Comparison of ENCODE assay signal across 9 mouse cellular contexts in the genomic region with DNA sequence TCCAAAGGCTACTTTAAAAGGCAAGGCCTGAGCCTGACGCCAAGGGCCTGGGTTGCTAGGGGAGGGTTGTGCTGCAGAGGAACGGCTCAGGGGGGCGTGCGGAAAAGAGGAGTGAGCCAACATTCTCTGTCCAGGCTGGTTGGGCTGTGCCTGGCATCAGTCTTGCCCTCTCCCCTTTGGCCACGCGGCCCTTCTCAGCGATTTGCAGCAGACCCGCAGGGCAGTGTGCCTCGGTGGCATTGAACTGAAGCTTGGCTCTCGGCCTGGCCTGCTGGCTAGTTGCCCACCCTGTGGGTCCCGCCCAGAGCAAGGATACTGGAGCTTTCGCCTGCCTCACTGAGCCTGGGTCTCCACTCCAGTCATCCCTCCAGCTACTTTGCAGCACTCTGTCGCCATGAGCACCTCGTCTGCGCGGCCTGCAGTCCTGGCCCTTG. TPM values are rescaled to one million over a fixed set of nuclear protein-coding genes. Genes with fewer than 3 reads are reported as not detected.
DNase-seq lines count a peak whose midpoint lies in the region; ATAC-seq and TF ChIP-seq lines count a peak whose summit lies in the region.
"Had no signal": no experiment of that assay in that cellular context is flagged by ENCODE, and none has a peak within 500 bp of the region (broad histone marks: within the 10 kb centered on the region; RNA-seq: fewer than 3 reads in every experiment).

Gene 1500015O10Rik, plus strand, starts transcription at position 112 of the 434 bp plus-strand sequence.

- 0 out of 2 replicates have a peak within 1 kb of the TSS, but pooled peaks have one; percentile 7 for H3K4me2 ChIP-seq in hindbrain, embryonic 14.5 days (replicated peaks)
- no peak within 1 kb of the TSS for H3K4me2 ChIP-seq in neural tube, embryonic 15.5 days
- H3K4me2 ChIP-seq in liver, embryonic 12.5 days: no peak within 1 kb of the TSS

- H3K9ac ChIP-seq in ES-E14 (ENCODE audit: insufficient read depth, low read depth, low read length, poor library complexity, severe bottlenecking): peak within 1 kb of the TSS; percentile 46; the same call in 1 of the 2 replicates
- no peak within 1 kb of the TSS for H3K9ac ChIP-seq in hindbrain, embryonic 14.5 days
- no peak within 1 kb of the TSS for H3K9ac ChIP-seq in neural tube, embryonic 15.5 days (replicated peaks)
- H3K9ac ChIP-seq in liver, embryonic 12.5 days: no peak within 1 kb of the TSS

- H3K27me3 ChIP-seq in hindbrain, embryonic 14.5 days (ENCODE audit: control insufficient read depth, insufficient read depth, low read length): no peaks in the 10 kb centered on the region
- H3K27me3 ChIP-seq in neural tube, embryonic 15.5 days (replicated peaks): no peaks in the 10 kb centered on the region
- no peaks in the 10 kb centered on the region for H3K27me3 ChIP-seq in liver, embryonic 12.5 days (replicated peaks)

- ATAC-seq in hindbrain, embryonic 14.5 days (ENCODE audit: low FRiP score): peak; percentile 94
- peak; percentile 91 for ATAC-seq in neural tube, embryonic 15.5 days (ENCODE audit: low FRiP score)
- no peak for ATAC-seq in liver, embryonic 12.5 days

- in situ Hi-C loops in ES-E14 (cut with MboI; ENCODE audit: low sequenced_read_pairs in 2 of 2, unreplicated experiment in 2 of 2): no loop called here

- WGBS in hindbrain, embryonic 14.5 days: 50% methylated on average over 16 of the region's 16 CpGs
- 47% methylated on average over 16 of the region's 16 CpGs for WGBS in neural tube, embryonic 15.5 days
- WGBS in liver, embryonic 12.5 days (ENCODE audit: insufficient replicate concordance): 55% methylated on average over 16 of the region's 16 CpGs

- no peak within 1 kb of the TSS for H3K27ac ChIP-seq in ES-E14 (ENCODE audit: insufficient read depth, low read depth, low read length, poor library complexity, severe bottlenecking)
- no peak within 1 kb of the TSS for H3K27ac ChIP-seq in hindbrain, embryonic 14.5 days
- peak within 1 kb of the TSS; percentile 24; the same call in 1 of the 2 replicates for H3K27ac ChIP-seq in neural tube, embryonic 15.5 days (replicated peaks)
- H3K27ac ChIP-seq in liver, embryonic 12.5 days: no peak within 1 kb of the TSS
- H3K27ac ChIP-seq: macrophage had no signal

- DNase-seq in ES-E14 (ENCODE audit: low read depth, low spot score): no peak
- peak; percentile 82 for DNase-seq in adrenal gland, postnatal 25 days
- peak; percentile 38 to 66 for DNase-seq in frontal cortex, adult 2 months (ENCODE audit: extremely low spot score in 1 of 2, low spot score in 1 of 2)
- DNase-seq in hindbrain, embryonic 14.5 days (ENCODE audit: low spot score): peak; percentile 83
- DNase-seq in left cerebral cortex, adult 18-20 months (ENCODE audit: low spot score in 2 of 2): peak; percentile 30 to 51
- DNase-seq in spleen, postnatal 14 days (ENCODE audit: low spot score in 2 of 2): no peak

- H3K36me3 ChIP-seq in ES-E14 (ENCODE audit: control insufficient read depth, insufficient read depth, low read length, poor library complexity, severe bottlenecking): no peaks in the 10 kb centered on the region
- H3K36me3 ChIP-seq in hindbrain, embryonic 14.5 days (replicated peaks; ENCODE audit: control insufficient read depth, insufficient read depth): no peaks in the 10 kb centered on the region
- H3K36me3 ChIP-seq in neural tube, embryonic 15.5 days: no peaks in the 10 kb centered on the region
- no peaks in the 10 kb centered on the region for H3K36me3 ChIP-seq in liver, embryonic 12.5 days

- H3K4me1 ChIP-seq in ES-E14 (ENCODE audit: control insufficient read depth in 2 of 2, insufficient read depth in 2 of 2, low read length in 2 of 2, poor library complexity in 1 of 2): no peaks in the 10 kb centered on the region
- H3K4me1 ChIP-seq in hindbrain, embryonic 14.5 days (replicated peaks; ENCODE audit: control insufficient read depth, insufficient read depth, low read length): no peaks in the 10 kb centered on the region
- 0 out of 2 replicates have a peak, but pooled peaks cover 7% of the 10 kb centered on the region for H3K4me1 ChIP-seq in neural tube, embryonic 15.5 days
- no peaks in the 10 kb centered on the region for H3K4me1 ChIP-seq in liver, embryonic 12.5 days

- H3K9me3 ChIP-seq in ES-E14 (ENCODE audit: control insufficient read depth, insufficient read depth, low read depth, low read length): no peaks in the 10 kb centered on the region
- no peaks in the 10 kb centered on the region for H3K9me3 ChIP-seq in hindbrain, embryonic 14.5 days (ENCODE audit: control insufficient read depth, low read length)
- H3K9me3 ChIP-seq in neural tube, embryonic 15.5 days (replicated peaks): no peaks in the 10 kb centered on the region
- H3K9me3 ChIP-seq in liver, embryonic 12.5 days (replicated peaks): no peaks in the 10 kb centered on the region

- peak within 1 kb of the TSS; percentile 41 to 50; a peak in 3 of 4 replicates for H3K4me3 ChIP-seq in ES-E14 (ENCODE audit: insufficient read depth in 1 of 2, low read depth in 1 of 2, low read length in 2 of 2, poor library complexity in 1 of 2, severe bottlenecking in 1 of 2)
- no peak within 1 kb of the TSS for H3K4me3 ChIP-seq in hindbrain, embryonic 14.5 days (replicated peaks; ENCODE audit: low read length)
- no peak within 1 kb of the TSS for H3K4me3 ChIP-seq in neural tube, embryonic 15.5 days (replicated peaks)
- no peak within 1 kb of the TSS for H3K4me3 ChIP-seq in liver, embryonic 12.5 days

TF ChIP-seq in ES-E14, 5 proteins besides CTCF, POLR2A, EP300 and RAD21:
- TF ChIP-seq ZNF384 (IDR thresholded peaks at IDR 0.05; ENCODE audit: low read depth, low read length) (no peak), MAFK (IDR thresholded peaks at IDR 0.05; ENCODE audit: insufficient read depth, low read depth, low read length) (no peak), ZC3H11A (IDR thresholded peaks at IDR 0.05; ENCODE audit: borderline replicate concordance, low read depth, low read length) (no peak), CHD2 (IDR thresholded peaks at IDR 0.05; ENCODE audit: low read depth, low read length) (no peak), HCFC1 (IDR thresholded peaks at IDR 0.05; ENCODE audit: borderline replicate concordance, insufficient read depth, low read length) (no peak)
TF ChIP-seq in ES-E14: peak in this region for 0.

RNA-seq across cellular contexts. Expression of gene 1500015O10Rik, which starts in this region (rescaled TPM):
- 1.2 and 1.9 TPM in 2 replicates for total RNA-seq in ES-E14 (2012; rRNA removed)
- total RNA-seq in adrenal gland, postnatal 25 days (2021): 145 and 150 TPM in 2 replicates
- polyA plus RNA-seq in frontal cortex, adult 2 months (2012; rRNA removed): 2.2 and 3.0 TPM in 2 replicates
- polyA plus RNA-seq in hindbrain, embryonic 14.5 days (2014; fragmentation: Nextera tagmentation; extraction: Ambion mirVana): 44.6 and 66.3 TPM in 2 replicates
- total RNA-seq in left cerebral cortex, adult 18-20 months (2021): 1 to 10 TPM in 1 of 2 experiments, under 1 TPM in 1; 0.77 to 2.0 TPM
- 27.2 and 30.5 TPM in 2 replicates for polyA plus RNA-seq in neural tube, embryonic 15.5 days (2015; fragmentation: Nextera tagmentation; extraction: Ambion mirVana)
- 0.14 and 0.23 TPM in 2 replicates for polyA plus RNA-seq in liver, embryonic 12.5 days (2016; fragmentation: Nextera tagmentation; extraction: Ambion mirVana)
- polyA plus RNA-seq: macrophage had no signal

Comparison
In these comparisons a context has a peak if more than half of its experiments do, and no peak if none do; other contexts are left out.
1. RNA of gene 1500015O10Rik (total RNA-seq): 145 to 150 TPM in adrenal gland, postnatal 25 days; 0.77 to 2.0 TPM in left cerebral cortex, adult 18-20 months and 1.2 to 1.9 TPM in ES-E14; every median in the first group is over 10 times any median in the second.
2. DNase-seq: peak in adrenal gland, postnatal 25 days (single experiment), frontal cortex, adult 2 months (2 of 2), hindbrain, embryonic 14.5 days (single experiment) and left cerebral cortex, adult 18-20 months (2 of 2); none in ES-E14 (single experiment) and spleen, postnatal 14 days (0 of 2).
3. H3K4me3 ChIP-seq: peak in ES-E14 (2 of 2); none in hindbrain, embryonic 14.5 days (single experiment), neural tube, embryonic 15.5 days (single experiment) and liver, embryonic 12.5 days (single experiment).